Mouse (Mus musculus): ENCODE measurements at regions not wholly inside any gene's neighbourhood (a gene's known extent, or its start where the extent isn't known, plus 50 kb on each side); places are given as distances from the start of the nearest gene placed in this dataset.

- no peak for DNase-seq (ENCODE audit: low spot score)
Measured at GRCm38 (mm10) chr4:30776816-30777442, 1187.0 kb upstream of the Map3k7 start.

DNA sequence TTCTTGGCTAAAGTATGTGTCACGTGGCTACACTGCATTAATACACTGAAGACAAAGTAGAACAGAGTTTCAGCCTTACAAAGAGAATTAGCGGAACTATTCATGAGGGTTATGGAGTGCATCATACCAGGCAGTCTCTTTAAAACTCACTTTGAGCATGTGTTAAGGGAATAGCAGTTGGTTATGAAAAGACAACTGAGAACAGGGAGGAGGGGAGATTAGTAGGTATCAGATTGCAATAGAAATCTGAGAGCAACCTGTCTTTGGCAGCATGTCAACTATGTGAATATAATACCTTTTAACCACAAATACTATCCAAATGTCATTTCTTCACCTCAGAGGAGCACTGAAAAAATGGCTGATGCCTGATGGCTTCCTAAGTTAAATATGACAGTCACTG, 1182.2 kb upstream of the Map3k7 start:
- DNase-seq (ENCODE audit: low spot score), result no peak

DNA sequence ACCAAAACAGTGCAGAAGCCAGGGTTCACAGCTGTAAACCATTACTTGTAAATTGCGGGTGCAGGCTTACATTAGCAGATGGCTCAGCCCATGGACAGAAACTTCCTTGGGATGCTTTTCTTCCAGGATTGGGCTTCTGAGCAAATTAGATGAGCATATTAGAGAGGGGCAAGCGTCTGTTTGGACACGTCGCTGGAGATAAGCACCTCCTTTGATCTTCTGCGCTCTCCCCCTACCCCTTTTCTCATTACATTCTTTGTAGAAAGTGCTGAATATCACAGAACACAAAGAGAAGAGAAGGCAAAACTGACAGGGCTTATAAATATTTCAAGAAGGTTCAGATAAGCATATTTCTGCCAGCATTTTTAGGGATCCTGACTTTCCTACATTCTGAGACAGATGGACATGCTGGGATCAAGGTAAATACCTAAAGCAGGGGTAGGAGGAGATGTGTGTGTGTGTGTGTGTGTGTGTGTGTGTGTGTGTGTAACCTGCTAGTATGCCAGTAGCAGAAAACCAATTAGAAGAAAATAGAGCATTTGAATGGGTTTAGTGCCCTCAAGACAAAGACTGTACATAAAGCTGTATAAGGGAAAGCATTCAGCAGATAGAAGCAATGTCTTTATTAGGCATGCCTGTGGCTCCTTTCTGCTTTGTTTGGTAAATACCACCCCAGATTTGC, 1173.8 kb upstream of the Map3k7 start:
- DNase-seq (ENCODE audit: low spot score), result no peak

GRCm38 (mm10) chr4:30809798-30810197, 1154.1 kb upstream of the Map3k7 start:
- DNase-seq (ENCODE audit: low spot score), result no peak

GRCm38 (mm10) chr4:30855361-30856056, 1108.4 kb upstream of the Map3k7 start:
- DNase-seq (ENCODE audit: low spot score), result no peak

DNA sequence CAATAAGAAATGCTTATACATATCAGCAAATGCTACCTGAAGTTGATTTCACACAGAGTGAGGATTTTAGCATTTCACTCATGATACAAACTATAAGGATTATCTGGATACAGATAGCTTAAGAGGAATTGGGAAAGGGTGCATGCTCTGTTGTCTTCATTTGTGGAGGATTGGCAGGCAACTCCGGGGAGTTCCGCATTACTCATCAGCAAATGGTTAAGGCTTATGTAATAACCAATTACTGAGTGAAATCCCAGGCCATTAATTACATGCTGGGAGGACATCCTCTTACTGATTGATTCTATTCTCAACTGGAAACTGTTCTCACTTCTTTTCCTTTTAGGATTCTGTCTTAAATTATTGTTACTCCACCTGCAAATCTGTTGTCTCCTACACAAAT, 1058.9 kb upstream of the Map3k7 start:
- DNase-seq (ENCODE audit: low spot score), result peak; percentile 16

- no peak for DNase-seq (ENCODE audit: low spot score)
Measured at GRCm38 (mm10) chr4:30922944-30923343, 1041.0 kb upstream of the Map3k7 start.

GRCm38 (mm10) chr4:30932358-30932757, 1031.5 kb upstream of the Map3k7 start:
- no peak for DNase-seq (ENCODE audit: low spot score)

- no peak for DNase-seq (ENCODE audit: low spot score)
Measured at GRCm38 (mm10) chr4:30933030-30933987, 1030.6 kb upstream of the Map3k7 start.

- DNase-seq (ENCODE audit: low spot score), result no peak
Measured at GRCm38 (mm10) chr4:30983611-30984010, 980.3 kb upstream of the Map3k7 start.

DNA sequence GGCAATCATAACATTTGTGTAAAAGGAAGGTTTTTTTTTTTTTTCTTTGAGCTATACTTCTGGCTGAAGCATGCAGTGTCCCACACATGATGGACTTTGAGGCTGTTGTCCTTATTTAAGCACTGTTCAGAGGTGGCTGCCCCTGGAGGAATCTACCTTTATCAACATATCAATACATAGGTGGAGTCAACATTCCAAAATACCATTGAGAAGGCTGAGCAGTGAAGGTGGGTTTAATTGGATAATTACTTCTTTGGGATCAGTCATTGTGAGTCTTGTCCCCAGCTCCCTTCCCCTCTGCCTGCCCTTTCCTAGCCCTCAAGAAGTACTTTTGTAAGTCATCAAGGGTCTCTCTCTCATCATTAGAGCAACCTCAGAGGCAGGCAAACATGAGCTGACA, 951.9 kb upstream of the Map3k7 start:
- no peak for DNase-seq (ENCODE audit: low spot score)

GRCm38 (mm10) chr4:31052077-31052677, 911.7 kb upstream of the Map3k7 start:
- DNase-seq (ENCODE audit: low spot score), result no peak

DNA sequence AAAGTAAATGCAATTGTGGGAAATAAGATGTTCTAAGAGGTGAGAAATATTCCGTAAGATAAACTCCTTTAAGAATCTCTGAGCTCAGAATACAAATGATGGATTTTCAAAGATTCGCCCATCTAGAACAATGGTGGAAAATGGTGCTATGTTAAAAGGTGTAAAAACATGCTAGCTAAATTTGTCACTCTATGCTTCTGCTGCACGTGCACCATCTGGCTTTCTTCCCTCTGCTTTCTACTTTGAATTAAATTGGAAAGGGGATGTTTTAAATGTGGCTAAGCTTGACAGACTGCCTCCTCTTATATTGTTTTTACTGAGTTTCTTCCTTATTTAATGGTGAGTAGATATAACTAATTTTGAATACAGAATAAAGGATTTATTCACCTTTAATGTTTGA, 887.7 kb upstream of the Map3k7 start:
- DNase-seq (ENCODE audit: low spot score), result no peak

DNA sequence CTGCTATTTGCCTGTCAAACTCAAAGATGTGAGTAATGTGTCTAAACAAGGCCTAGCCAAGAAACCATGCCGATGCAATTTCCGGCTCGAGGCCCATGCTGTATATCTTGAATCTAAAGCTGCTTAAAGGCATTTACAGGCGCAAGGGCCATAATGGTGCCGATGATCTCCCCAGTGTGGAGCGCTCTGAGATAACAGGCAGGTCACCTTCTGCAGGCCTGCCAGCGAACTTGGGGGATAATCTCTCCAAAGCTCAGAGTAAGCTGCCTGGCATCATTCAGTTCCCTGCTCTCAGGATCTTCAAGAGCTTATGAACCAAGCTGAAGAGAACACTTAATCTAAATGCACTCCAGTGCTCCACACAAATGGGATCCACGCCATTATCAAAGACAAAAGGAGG, 842.3 kb upstream of the Map3k7 start:
- no peak for DNase-seq (ENCODE audit: low spot score)

DNA sequence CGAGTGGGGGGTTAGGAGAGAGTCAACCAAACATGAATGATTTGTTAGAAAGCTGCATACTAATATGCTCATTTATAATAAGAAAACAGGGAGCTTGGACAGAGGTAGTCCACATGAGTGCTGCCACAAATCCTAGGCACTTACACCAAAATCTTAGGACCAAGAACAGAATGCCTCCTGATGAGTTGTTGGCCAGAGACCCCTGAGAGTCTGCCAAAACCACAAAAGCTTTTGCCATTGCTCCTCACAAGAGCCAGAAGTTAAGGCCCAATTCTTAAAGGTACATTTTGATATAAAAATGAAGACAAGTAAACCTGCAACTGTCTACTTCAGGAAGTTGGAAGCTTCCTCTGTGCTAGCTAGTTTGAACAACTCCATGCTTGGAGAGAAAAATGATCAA, 820.7 kb upstream of the Map3k7 start:
- DNase-seq (ENCODE audit: low spot score), result no peak

DNA sequence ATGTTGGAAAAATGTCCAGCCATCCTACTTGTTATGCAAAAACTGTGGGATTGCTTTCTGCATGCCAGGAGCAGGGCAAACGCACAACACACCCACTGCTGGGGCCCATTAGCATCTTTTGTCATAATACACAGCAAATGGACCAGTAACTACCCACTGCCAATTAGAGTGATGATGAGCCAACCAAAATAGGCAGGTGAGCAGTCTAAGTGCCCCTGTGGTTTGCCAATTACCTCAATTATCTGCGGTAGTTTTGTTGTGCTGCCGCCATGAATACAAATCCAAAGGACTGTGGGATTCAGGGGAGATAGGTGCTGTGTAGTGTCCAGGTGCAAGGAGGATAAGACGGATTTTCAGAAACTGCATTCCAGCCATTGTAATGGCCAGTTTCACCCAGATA, 796.5 kb upstream of the Map3k7 start:
- DNase-seq (ENCODE audit: low spot score), result no peak

DNA sequence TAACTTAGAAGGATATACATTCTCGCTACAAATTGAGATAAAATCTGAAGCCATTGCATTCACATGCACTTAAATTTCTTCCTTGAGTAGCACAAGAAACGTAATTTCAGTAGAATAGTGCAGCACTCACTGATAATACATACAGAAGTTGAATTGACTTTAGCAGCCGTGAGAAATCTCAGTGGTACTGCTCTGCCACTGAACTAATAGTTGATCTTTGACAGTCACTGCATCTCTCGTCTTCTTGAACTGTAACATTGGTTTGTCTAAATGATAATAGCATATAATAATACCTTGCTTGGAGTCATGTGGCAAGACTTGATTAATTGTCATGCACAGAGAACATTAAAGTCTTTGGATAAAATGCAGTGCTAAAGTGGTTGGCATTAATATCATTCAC, 795.5 kb upstream of the Map3k7 start:
- no peak for DNase-seq (ENCODE audit: low spot score)

- no peak for DNase-seq (ENCODE audit: low spot score)
Measured at GRCm38 (mm10) chr4:31171190-31171589, 792.7 kb upstream of the Map3k7 start.

- no peak for DNase-seq (ENCODE audit: low spot score)
Measured at GRCm38 (mm10) chr4:31197852-31198251, 766.0 kb upstream of the Map3k7 start.

DNA sequence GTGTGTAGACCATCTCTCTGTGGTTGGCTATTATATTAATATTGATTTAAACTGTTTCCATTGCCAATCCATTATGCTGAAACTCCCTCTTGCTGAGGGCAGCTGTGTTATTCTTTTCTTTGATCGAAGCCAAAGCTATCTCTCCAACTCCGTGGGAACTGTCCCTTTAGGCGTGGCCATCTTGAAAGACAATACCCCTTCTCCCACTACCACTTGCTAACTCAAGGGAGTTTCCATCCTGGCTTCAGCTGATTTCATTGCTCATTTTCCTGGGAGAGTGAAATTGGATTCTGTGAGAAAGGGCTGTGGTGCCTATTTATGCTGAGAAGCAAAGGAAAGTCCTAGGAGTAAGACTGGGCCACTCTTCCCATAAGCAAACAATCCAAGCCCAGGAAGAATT, 760.6 kb upstream of the Map3k7 start:
- no peak for DNase-seq (ENCODE audit: low spot score)

GRCm38 (mm10) chr4:31205332-31205970, 758.4 kb upstream of the Map3k7 start:
- no peak for DNase-seq (ENCODE audit: low spot score)
